Mouse (Mus musculus) lung, embryonic 14.5 days (tissue): ENCODE data around the gene Stac. TPM values are rescaled to one million over a fixed set of nuclear protein-coding genes. Genes with fewer than 3 reads are reported as not detected.

Experiments
- ATAC-seq: fragments of 200-750 bp; cut with Nextera tagmentation; 2 replicates; pipeline ENCODE4 v1.8.0; 2017; ENCODE audit warnings: mild to moderate bottlenecking, moderate TSS enrichment, moderate library complexity; ENCODE audit not compliant: insufficient read depth
- DNase-seq: peaks from one replicate; pipeline ENCODE4 v3.0.0-alpha.2; 2015
- H3K27ac ChIP-seq: fragments of 300-500 bp; sonication (generic); 2 replicates; pipeline ENCODE4 v1.5.1; 2014; ENCODE audit warnings: low read depth, mild to moderate bottlenecking, moderate library complexity
- H3K27me3 ChIP-seq: fragments of 300-500 bp; sonication (generic); 2 replicates; pipeline ENCODE4 v1.6.1; 2014; ENCODE audit warnings: low read length, control low read depth; ENCODE audit not compliant: insufficient read depth
- H3K36me3 ChIP-seq: fragments of 300-500 bp; sonication (generic); 2 replicates; pipeline ENCODE4 v1.6.1; 2014; ENCODE audit warnings: control low read depth; ENCODE audit not compliant: insufficient read depth
- H3K4me1 ChIP-seq: fragments of 300-500 bp; sonication (generic); 2 replicates; pipeline ENCODE4 v1.6.1; 2014; ENCODE audit warnings: antibody characterized with exemption, control low read depth; ENCODE audit not compliant: insufficient read depth
- H3K4me2 ChIP-seq: fragments of 300-500 bp; sonication (generic); 2 replicates; pipeline ENCODE4 v1.6.1; 2014; ENCODE audit warnings: mild to moderate bottlenecking
- H3K4me3 ChIP-seq: fragments of 300-500 bp; sonication (generic); 2 replicates; pipeline ENCODE4 v1.5.1; 2014; ENCODE audit warnings: low read depth, low read length
- H3K9ac ChIP-seq: fragments of 300-500 bp; sonication (generic); 2 replicates; pipeline ENCODE4 v1.6.1; 2014
- H3K9me3 ChIP-seq: fragments of 300-500 bp; sonication (generic); 2 replicates; pipeline ENCODE4 v1.6.1; 2016; ENCODE audit warnings: low read depth, low read length, control low read depth
- CTCF ChIP-seq: IDR thresholded peaks from 2 replicates; pipeline ENCODE4 v1.5.1; 2016; ENCODE audit warnings: antibody characterized with exemption, low read depth
- WGBS: fragments of 180-500 bp; shearing (Covaris S2); extraction: QIAGEN DNeasy Blood & Tissue Kit; methylation state at CpG from one replicate; pipeline ENCODE4 v1.1.7; 2014; 5-methylcytosine and 5-hydroxymethylcytosine counted together
- polyA plus RNA-seq: library from polyadenylated mRNA; unstranded; fragments of >200 nt; fragmentation: Nextera tagmentation; extraction: Ambion mirVana; gene quantifications from 2 replicates; pipeline ENCODE4 v1.2.1, GENCODE M21; 2014

Gene Stac
- polyA plus RNA-seq, 1 experiment from 2014 or later: 0.12 TPM

GRCm38 (mm10) chr9:111669816-111670215 is 20.3 kb downstream of the Stac start:
- Histone ChIP-seq H3K4me2 (no peak overlapping the region), H3K4me1 (no peaks in the 10 kb centered on the region), H3K4me3 (no peak overlapping the region), H3K27ac (no peak overlapping the region), H3K27me3 (no peaks in the 10 kb centered on the region), H3K9me3 (no peaks in the 10 kb centered on the region), H3K36me3 (no peaks in the 10 kb centered on the region), H3K9ac (no peak overlapping the region)
- TF ChIP-seq CTCF: no peak
- no peak for DNase-seq
- ATAC-seq: no peak
- WGBS: 84% methylated on average over 6 of the region's 6 CpGs

- WGBS: 80% methylated on average over 4 of the region's 4 CpGs
- Histone ChIP-seq H3K4me1 (no peaks in the 10 kb centered on the region), H3K36me3 (no peaks in the 10 kb centered on the region), H3K4me3 (no peak overlapping the region), H3K9ac (no peak overlapping the region), H3K9me3 (no peaks in the 10 kb centered on the region), H3K27ac (no peak overlapping the region), H3K4me2 (no peak overlapping the region), H3K27me3 (no peaks in the 10 kb centered on the region)
- ATAC-seq: no peak
- DNase-seq: no peak
- no peak for TF ChIP-seq CTCF
Observed at GRCm38 (mm10) chr9:111655066-111655465, 35.1 kb downstream of the Stac start.

GRCm38 (mm10) chr9:111644228-111644627 is 45.9 kb downstream of the Stac start:
- no peaks in the 10 kb centered on the region for H3K4me1 ChIP-seq
- H3K4me3 ChIP-seq: no peak overlapping the region
- H3K9me3 ChIP-seq: no peaks in the 10 kb centered on the region
- WGBS: 73% methylated on average over 4 of the region's 4 CpGs
- H3K36me3 ChIP-seq: no peaks in the 10 kb centered on the region
- H3K27me3 ChIP-seq: no peaks in the 10 kb centered on the region
- ATAC-seq: no peak
- no peak overlapping the region for H3K4me2 ChIP-seq
- H3K27ac ChIP-seq: no peak overlapping the region
- H3K9ac ChIP-seq: no peak overlapping the region
- TF ChIP-seq CTCF: no peak
- no peak for DNase-seq

GRCm38 (mm10) chr9:111643369-111643768 is 46.8 kb downstream of the Stac start:
- Histone ChIP-seq H3K4me1 (no peaks in the 10 kb centered on the region), H3K36me3 (no peaks in the 10 kb centered on the region), H3K9ac (no peak overlapping the region), H3K4me2 (no peak overlapping the region), H3K4me3 (no peak overlapping the region), H3K9me3 (no peaks in the 10 kb centered on the region), H3K27ac (no peak overlapping the region), H3K27me3 (no peaks in the 10 kb centered on the region)
- no peak for ATAC-seq
- DNase-seq: no peak
- TF ChIP-seq CTCF: no peak
- 47% methylated on average over 5 of the region's 5 CpGs for WGBS

GRCm38 (mm10) chr9:111637641-111638040 is 52.5 kb downstream of the Stac start:
- WGBS: 56% methylated on average over 2 of the region's 2 CpGs
- TF ChIP-seq CTCF: no peak

GRCm38 (mm10) chr9:111632833-111633232 is 57.3 kb downstream of the Stac start:
- H3K9me3 ChIP-seq: no peaks in the 10 kb centered on the region
- DNase-seq (no peak), ATAC-seq (no peak)
- H3K27ac ChIP-seq: no peak overlapping the region
- H3K4me2 ChIP-seq: no peak overlapping the region
- H3K4me1 ChIP-seq: no peaks in the 10 kb centered on the region
- WGBS: 71% methylated on average over 4 of the region's 4 CpGs
- no peaks in the 10 kb centered on the region for H3K36me3 ChIP-seq
- H3K9ac ChIP-seq: no peak overlapping the region
- no peak overlapping the region for H3K4me3 ChIP-seq
- TF ChIP-seq CTCF: no peak
- H3K27me3 ChIP-seq: no peaks in the 10 kb centered on the region

More at GRCm38 (mm10) chr9:111637641-111638040, 52.5 kb downstream of the Stac start:
- H3K4me3 ChIP-seq: no peak overlapping the region
- H3K27ac ChIP-seq: no peak overlapping the region
- no peaks in the 10 kb centered on the region for H3K36me3 ChIP-seq
- ATAC-seq: no peak
- H3K9ac ChIP-seq: no peak overlapping the region
- no peaks in the 10 kb centered on the region for H3K27me3 ChIP-seq
- no peak for DNase-seq
- no peaks in the 10 kb centered on the region for H3K4me1 ChIP-seq
- H3K4me2 ChIP-seq: no peak overlapping the region
- H3K9me3 ChIP-seq: no peaks in the 10 kb centered on the region

GRCm38 (mm10) chr9:111621191-111621590 is 69.0 kb downstream of the Stac start:
- DNase-seq (no peak), ATAC-seq (no peak)
- 72% methylated on average over 2 of the region's 2 CpGs for WGBS
- Histone ChIP-seq H3K4me2 (no peak overlapping the region), H3K9me3 (no peaks in the 10 kb centered on the region), H3K4me1 (no peaks in the 10 kb centered on the region), H3K9ac (no peak overlapping the region), H3K27me3 (no peaks in the 10 kb centered on the region), H3K27ac (no peak overlapping the region), H3K36me3 (no peaks in the 10 kb centered on the region), H3K4me3 (no peak overlapping the region)
- TF ChIP-seq CTCF: no peak

- H3K27ac ChIP-seq: no peak overlapping the region
- H3K9me3 ChIP-seq: no peaks in the 10 kb centered on the region
- H3K4me2 ChIP-seq: no peak overlapping the region
- DNase-seq (no peak), ATAC-seq (no peak)
- H3K4me3 ChIP-seq: no peak overlapping the region
- WGBS: 43% methylated on average over 3 of the region's 3 CpGs
- no peaks in the 10 kb centered on the region for H3K4me1 ChIP-seq
- H3K27me3 ChIP-seq: no peaks in the 10 kb centered on the region
- no peak overlapping the region for H3K9ac ChIP-seq
- H3K36me3 ChIP-seq: no peaks in the 10 kb centered on the region
- no peak for TF ChIP-seq CTCF
Observed at GRCm38 (mm10) chr9:111611341-111611740, 78.8 kb downstream of the Stac start.
